Mouse (Mus musculus): ENCODE results near the gene Iqcg. TPM values are rescaled to one million over a fixed set of nuclear protein-coding genes. Genes with fewer than 3 reads are reported as not detected.

Iqcg gene
- polyA plus RNA-seq, 1 experiment: 0.92 TPM

DNA sequence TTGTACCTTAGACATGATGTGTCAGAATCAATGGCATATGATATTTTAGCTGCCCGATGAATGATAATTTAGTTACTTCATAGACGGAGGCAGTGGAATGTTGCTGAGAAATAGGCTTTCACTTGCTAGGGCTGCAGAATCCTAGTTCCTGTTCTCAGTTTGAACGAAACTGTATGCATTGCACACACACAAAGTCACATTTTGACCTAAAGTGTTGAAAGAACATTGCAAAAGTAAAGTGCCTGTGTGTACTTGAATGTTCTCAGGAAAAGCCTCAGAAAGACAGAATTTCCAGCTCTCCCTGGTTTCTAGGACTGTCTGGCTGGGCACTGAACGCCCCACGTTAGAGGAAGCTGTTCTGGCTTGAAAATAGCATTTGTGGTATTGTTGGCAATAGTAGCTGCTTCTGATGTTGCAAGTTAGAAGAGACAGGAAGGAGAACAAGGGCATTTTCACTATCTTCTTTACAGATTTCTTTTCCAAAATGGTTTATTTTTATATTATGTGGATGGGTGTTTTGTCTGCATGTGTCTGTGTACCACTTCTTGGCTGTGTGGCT is 21.1 kb upstream of the Iqcg start:
- no peaks in the 10 kb centered on the region for H3K79me2 ChIP-seq (ENCODE audit: control insufficient read depth, insufficient read depth)
- peaks cover 5% of the 10 kb centered on the region for H3K36me3 ChIP-seq (ENCODE audit: control insufficient read depth, insufficient read depth)
- TF ChIP-seq MAX (IDR thresholded peaks at IDR 0.05) (no peak), CEBPB (IDR thresholded peaks at IDR 0.05; ENCODE audit: low read depth) (no peak), MYOD1 (IDR thresholded peaks at IDR 0.05; ENCODE audit: control insufficient read depth, insufficient read length, low read depth) (no peak), FOSL1 (IDR thresholded peaks at IDR 0.05; ENCODE audit: insufficient read depth, low read length, poor library complexity, severe bottlenecking) (no peak), USF1 (IDR thresholded peaks at IDR 0.05; ENCODE audit: low read depth) (no peak), MYOG (IDR thresholded peaks at IDR 0.05; ENCODE audit: control insufficient read depth, extremely low read depth, insufficient read length) (no peak), CTCF (IDR thresholded peaks at IDR 0.05; ENCODE audit: control insufficient read depth, insufficient read depth, insufficient read length) (no peak)
- no peak overlapping the region for H3K4me3 ChIP-seq (ENCODE audit: insufficient read depth, poor library complexity, severe bottlenecking)
- H3K79me3 ChIP-seq (ENCODE audit: low read depth): no peaks in the 10 kb centered on the region
- no peak overlapping the region for H3ac ChIP-seq (ENCODE audit: control insufficient read depth, insufficient read length, low read depth)
- no peaks in the 10 kb centered on the region for H3K27me3 ChIP-seq (ENCODE audit: control insufficient read depth, insufficient read depth, insufficient read length)

DNA sequence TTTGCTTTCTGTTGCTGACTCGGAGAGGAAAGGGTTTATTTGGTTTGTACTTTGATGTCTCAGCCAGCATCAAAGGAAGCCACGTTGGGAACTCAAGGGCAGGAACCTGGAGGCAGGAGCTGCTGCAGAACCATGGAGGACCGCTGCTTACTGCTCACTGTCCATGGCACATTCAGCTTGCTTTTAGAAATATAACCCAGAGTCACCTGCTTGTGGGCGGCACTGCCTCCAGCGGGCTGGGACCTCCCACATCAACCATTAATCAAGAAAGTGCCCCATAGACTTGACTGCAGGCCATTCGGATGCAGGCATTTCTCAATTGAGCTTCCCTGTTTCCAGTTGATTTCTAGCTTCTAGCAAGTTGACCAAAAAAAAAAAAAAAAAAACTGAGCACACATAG is 20.1 kb upstream of the Iqcg start:
- TF ChIP-seq MYOG (IDR thresholded peaks at IDR 0.05; ENCODE audit: control insufficient read depth, extremely low read depth, insufficient read length) (no peak), MAX (IDR thresholded peaks at IDR 0.05) (no peak), MYOD1 (IDR thresholded peaks at IDR 0.05; ENCODE audit: control insufficient read depth, insufficient read length, low read depth) (no peak)
- H3ac ChIP-seq (ENCODE audit: control insufficient read depth, insufficient read length, low read depth): no peak overlapping the region
- H3K27me3 ChIP-seq (ENCODE audit: control insufficient read depth, insufficient read depth, insufficient read length): no peaks in the 10 kb centered on the region

DNA sequence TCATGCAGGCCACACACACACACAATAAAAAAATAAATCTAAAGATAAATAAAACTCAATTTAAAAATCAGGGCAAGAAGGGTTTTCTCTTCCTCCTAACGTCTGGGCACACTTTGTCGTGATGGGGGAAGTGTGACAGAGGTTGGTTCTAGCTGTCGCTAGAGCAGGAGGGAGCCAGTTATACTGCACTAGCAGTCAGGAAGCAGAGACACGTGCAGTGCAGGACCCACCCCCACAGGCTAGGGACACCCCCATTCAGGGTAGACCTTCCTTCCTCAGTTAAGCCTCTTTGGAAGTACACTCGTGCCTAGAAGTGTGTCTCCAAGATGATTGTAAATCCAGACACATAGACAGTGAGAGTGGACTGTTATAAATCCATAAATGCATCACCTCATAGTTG is 18.9 kb upstream of the Iqcg start:
- Histone ChIP-seq H3K36me3 (ENCODE audit: control insufficient read depth, insufficient read depth) (peaks cover 10% of the 10 kb centered on the region), H3K27me3 (ENCODE audit: control insufficient read depth, insufficient read depth, insufficient read length) (no peaks in the 10 kb centered on the region), H3K4me3 (ENCODE audit: insufficient read depth, poor library complexity, severe bottlenecking) (no peak overlapping the region), H3K79me2 (ENCODE audit: control insufficient read depth, insufficient read depth) (no peaks in the 10 kb centered on the region), H3ac (ENCODE audit: control insufficient read depth, insufficient read length, low read depth) (no peak overlapping the region), H3K79me3 (ENCODE audit: low read depth) (no peaks in the 10 kb centered on the region)
- TF ChIP-seq CTCF (IDR thresholded peaks at IDR 0.05; ENCODE audit: control insufficient read depth, insufficient read depth, insufficient read length) (no peak), USF1 (IDR thresholded peaks at IDR 0.05; ENCODE audit: low read depth) (no peak), FOSL1 (IDR thresholded peaks at IDR 0.05; ENCODE audit: insufficient read depth, low read length, poor library complexity, severe bottlenecking) (no peak), MYOG (IDR thresholded peaks at IDR 0.05; ENCODE audit: control insufficient read depth, extremely low read depth, insufficient read length) (no peak), CEBPB (IDR thresholded peaks at IDR 0.05; ENCODE audit: low read depth) (no peak), MYOD1 (IDR thresholded peaks at IDR 0.05; ENCODE audit: control insufficient read depth, insufficient read length, low read depth) (no peak), MAX (IDR thresholded peaks at IDR 0.05) (no peak)

More for the DNA sequence above, 20.1 kb upstream of the Iqcg start:
- Histone ChIP-seq H3K79me2 (ENCODE audit: control insufficient read depth, insufficient read depth) (no peaks in the 10 kb centered on the region), H3K4me3 (ENCODE audit: insufficient read depth, poor library complexity, severe bottlenecking) (no peak overlapping the region), H3K79me3 (ENCODE audit: low read depth) (no peaks in the 10 kb centered on the region), H3K36me3 (ENCODE audit: control insufficient read depth, insufficient read depth) (peaks cover 2% of the 10 kb centered on the region)

DNA sequence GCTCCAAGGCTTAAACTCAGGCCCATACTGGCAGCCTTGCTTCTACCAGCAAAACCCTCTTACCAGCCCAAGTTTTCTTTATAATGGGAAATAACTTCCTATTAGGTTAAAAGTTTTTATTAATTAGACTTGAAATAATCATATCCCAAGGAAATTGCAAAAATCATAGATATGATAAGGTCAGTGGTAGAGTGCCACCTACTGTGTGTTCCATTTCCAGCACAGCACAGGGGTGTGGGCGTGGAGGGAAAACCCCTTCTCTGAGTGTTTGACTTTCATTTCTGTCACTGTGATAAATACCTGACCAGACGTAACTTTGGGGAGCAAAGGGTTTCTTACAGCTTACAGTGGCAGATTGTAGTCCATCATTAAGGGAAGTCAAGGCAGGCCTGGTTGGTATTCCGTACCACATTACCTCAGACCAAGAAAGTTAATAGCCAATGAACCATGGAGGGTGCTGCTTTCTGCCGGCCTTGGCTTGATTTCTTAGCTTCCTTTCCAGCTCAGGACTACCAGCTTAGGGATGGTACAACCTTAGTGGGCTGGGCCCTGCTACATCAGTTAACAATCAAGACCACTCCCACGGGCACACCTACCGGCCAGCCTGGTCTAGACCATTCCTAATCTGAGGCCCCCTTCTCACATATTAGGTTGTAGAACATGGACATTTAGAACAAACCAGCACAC is 17.0 kb upstream of the Iqcg start:
- Histone ChIP-seq H3K36me3 (ENCODE audit: control insufficient read depth, insufficient read depth) (peaks cover 13% of the 10 kb centered on the region), H3K79me2 (ENCODE audit: control insufficient read depth, insufficient read depth) (no peaks in the 10 kb centered on the region), H3ac (ENCODE audit: control insufficient read depth, insufficient read length, low read depth) (no peak overlapping the region), H3K79me3 (ENCODE audit: low read depth) (no peaks in the 10 kb centered on the region), H3K27me3 (ENCODE audit: control insufficient read depth, insufficient read depth, insufficient read length) (no peaks in the 10 kb centered on the region), H3K4me3 (ENCODE audit: insufficient read depth, poor library complexity, severe bottlenecking) (no peak overlapping the region)
- TF ChIP-seq USF1 (IDR thresholded peaks at IDR 0.05; ENCODE audit: low read depth) (no peak), CEBPB (IDR thresholded peaks at IDR 0.05; ENCODE audit: low read depth) (no peak), FOSL1 (IDR thresholded peaks at IDR 0.05; ENCODE audit: insufficient read depth, low read length, poor library complexity, severe bottlenecking) (no peak), MYOD1 (IDR thresholded peaks at IDR 0.05; ENCODE audit: control insufficient read depth, insufficient read length, low read depth) (no peak), MAX (IDR thresholded peaks at IDR 0.05) (no peak), MYOG (IDR thresholded peaks at IDR 0.05; ENCODE audit: control insufficient read depth, extremely low read depth, insufficient read length) (no peak), CTCF (IDR thresholded peaks at IDR 0.05; ENCODE audit: control insufficient read depth, insufficient read depth, insufficient read length) (no peak)

DNA sequence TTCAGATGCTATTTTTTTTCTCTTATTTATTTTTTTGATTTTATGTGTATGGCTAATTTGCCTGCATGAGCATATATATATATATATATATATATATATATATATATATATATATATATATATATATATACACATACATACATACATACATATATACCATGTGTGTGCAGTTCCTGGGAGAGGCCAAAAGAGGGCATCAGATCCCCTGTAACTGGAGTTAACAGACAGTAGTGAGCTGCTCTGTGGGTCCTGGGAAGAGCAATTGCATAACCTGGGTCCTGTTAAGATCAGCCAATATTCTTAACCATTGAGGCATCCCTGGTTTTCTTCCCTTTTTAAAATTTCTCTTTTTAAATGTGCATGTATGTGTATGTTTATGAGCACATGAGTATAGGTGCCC is 14.9 kb upstream of the Iqcg start:
- no peak overlapping the region for H3K4me3 ChIP-seq (ENCODE audit: insufficient read depth, poor library complexity, severe bottlenecking)
- no peaks in the 10 kb centered on the region for H3K79me2 ChIP-seq (ENCODE audit: control insufficient read depth, insufficient read depth)
- H3ac ChIP-seq (ENCODE audit: control insufficient read depth, insufficient read length, low read depth): no peak overlapping the region
- peaks cover 13% of the 10 kb centered on the region for H3K36me3 ChIP-seq (ENCODE audit: control insufficient read depth, insufficient read depth)
- no peaks in the 10 kb centered on the region for H3K79me3 ChIP-seq (ENCODE audit: low read depth)
- H3K27me3 ChIP-seq (ENCODE audit: control insufficient read depth, insufficient read depth, insufficient read length): no peaks in the 10 kb centered on the region
- TF ChIP-seq MAX (IDR thresholded peaks at IDR 0.05) (no peak), CEBPB (IDR thresholded peaks at IDR 0.05; ENCODE audit: low read depth) (no peak), MYOD1 (IDR thresholded peaks at IDR 0.05; ENCODE audit: control insufficient read depth, insufficient read length, low read depth) (no peak), USF1 (IDR thresholded peaks at IDR 0.05; ENCODE audit: low read depth) (no peak), MYOG (IDR thresholded peaks at IDR 0.05; ENCODE audit: control insufficient read depth, extremely low read depth, insufficient read length) (no peak)

DNA sequence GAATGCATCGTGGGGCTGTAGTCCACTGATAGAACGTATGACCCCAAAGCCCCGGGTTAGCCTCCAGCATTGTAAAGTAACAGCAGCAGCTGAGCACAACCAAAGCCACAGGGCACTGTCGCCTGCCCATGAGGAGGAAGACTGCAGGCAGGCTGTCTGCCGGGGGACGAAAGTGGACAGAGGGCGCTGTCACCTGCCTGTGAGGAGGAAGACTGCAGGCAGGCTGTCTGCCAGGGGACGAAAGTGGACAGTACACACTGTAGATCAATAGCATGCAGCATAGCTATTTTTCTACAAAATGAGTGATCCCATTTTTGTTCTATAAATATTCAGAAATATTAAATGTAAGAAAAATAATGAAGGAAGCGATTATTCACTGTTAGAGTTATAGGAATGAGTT is 8.6 kb upstream of the Iqcg start:
- Histone ChIP-seq H3K79me3 (ENCODE audit: low read depth) (peaks cover under 1% of the 10 kb centered on the region), H3K4me3 (ENCODE audit: insufficient read depth, poor library complexity, severe bottlenecking) (no peak overlapping the region), H3K79me2 (ENCODE audit: control insufficient read depth, insufficient read depth) (peaks cover 9% of the 10 kb centered on the region), H3K27me3 (ENCODE audit: control insufficient read depth, insufficient read depth, insufficient read length) (no peaks in the 10 kb centered on the region), H3K36me3 (ENCODE audit: control insufficient read depth, insufficient read depth) (peaks cover 15% of the 10 kb centered on the region), H3ac (ENCODE audit: control insufficient read depth, insufficient read length, low read depth) (no peak overlapping the region)
- TF ChIP-seq USF1 (IDR thresholded peaks at IDR 0.05; ENCODE audit: low read depth): no peak
- TF ChIP-seq MAX (IDR thresholded peaks at IDR 0.05): no peak
- TF ChIP-seq MYOG (IDR thresholded peaks at IDR 0.05; ENCODE audit: control insufficient read depth, extremely low read depth, insufficient read length): no peak
- TF ChIP-seq CEBPB (IDR thresholded peaks at IDR 0.05; ENCODE audit: low read depth): no peak
- no peak for TF ChIP-seq MYOD1 (IDR thresholded peaks at IDR 0.05; ENCODE audit: control insufficient read depth, insufficient read length, low read depth)
- TF ChIP-seq FOSL1 (IDR thresholded peaks at IDR 0.05; ENCODE audit: insufficient read depth, low read length, poor library complexity, severe bottlenecking): no peak
- TF ChIP-seq CTCF (IDR thresholded peaks at IDR 0.05; ENCODE audit: control insufficient read depth, insufficient read depth, insufficient read length): no peak
